In genomic region chr8:121433466-121433865, GRCm38 (mm10) we compare ENCODE assay signal across 15 mouse cellular contexts.
DNase-seq lines count a peak whose midpoint lies in the region; ATAC-seq and TF ChIP-seq lines count a peak whose summit lies in the region.
"Had no signal": no experiment of that assay in that cellular context is flagged by ENCODE, and none has a peak within 500 bp of the region (broad histone marks: within the 10 kb centered on the region; RNA-seq: fewer than 3 reads in every experiment).

No protein-coding gene starts in this region.

- peak; percentile 17; the same call in 1 of the 2 replicates for ATAC-seq in embryonic facial prominence, embryonic 12.5 days (ENCODE audit: insufficient number of reproducible peaks, insufficient read depth, low FRiP score, low TSS enrichment)
- ATAC-seq in limb, embryonic 14.5 days (ENCODE audit: low FRiP score, low read depth): no peak

- H3K27ac ChIP-seq in layer of hippocampus, adult 2 months: no peak overlapping the region
- H3K27ac ChIP-seq in embryonic facial prominence, embryonic 12.5 days: peak overlapping the region; percentile 30
- no peak overlapping the region for H3K27ac ChIP-seq in limb, embryonic 14.5 days (replicated peaks; ENCODE audit: low read depth, low read length)
- H3K27ac ChIP-seq: lung, embryonic 15.5 days had no signal

- no peaks in the 10 kb centered on the region for H3K9me3 ChIP-seq in embryonic facial prominence, embryonic 12.5 days
- H3K9me3 ChIP-seq in limb, embryonic 14.5 days (ENCODE audit: control insufficient read depth, low read length): no peaks in the 10 kb centered on the region
- H3K9me3 ChIP-seq: lung, embryonic 15.5 days had no signal

- no peaks in the 10 kb centered on the region for H3K36me3 ChIP-seq in embryonic facial prominence, embryonic 12.5 days
- no peaks in the 10 kb centered on the region for H3K36me3 ChIP-seq in limb, embryonic 14.5 days (ENCODE audit: control insufficient read depth, insufficient read depth, low read length)
- H3K36me3 ChIP-seq: lung, embryonic 15.5 days had no signal

- no peak overlapping the region for H3K4me3 ChIP-seq in layer of hippocampus, adult 2 months
- H3K4me3 ChIP-seq in embryonic facial prominence, embryonic 12.5 days: no peak overlapping the region
- H3K4me3 ChIP-seq in limb, embryonic 14.5 days (replicated peaks; ENCODE audit: low read length): no peak overlapping the region
- H3K4me3 ChIP-seq: lung, embryonic 15.5 days; myocyte had no signal

- H3K9ac ChIP-seq in embryonic facial prominence, embryonic 12.5 days: no peak overlapping the region
- H3K9ac ChIP-seq in limb, embryonic 14.5 days (ENCODE audit: low read depth, low read length, severe bottlenecking): no peak overlapping the region
- H3K9ac ChIP-seq: lung, embryonic 15.5 days had no signal

- H3K27me3 ChIP-seq in embryonic facial prominence, embryonic 12.5 days: no peaks in the 10 kb centered on the region
- H3K27me3 ChIP-seq in limb, embryonic 14.5 days (ENCODE audit: control insufficient read depth, insufficient read depth, low read length): no peaks in the 10 kb centered on the region

- 8% methylated on average over 17 of the region's 17 CpGs for WGBS in embryonic facial prominence, embryonic 12.5 days
- 12% methylated on average over 17 of the region's 17 CpGs for WGBS in limb, embryonic 14.5 days

- DNase-seq in layer of hippocampus, adult 11-12 months (ENCODE audit: low spot score): peak; percentile 26
- DNase-seq in layer of hippocampus, adult 2 months (ENCODE audit: low spot score in 2 of 2): no peak
- peak; percentile 74 for DNase-seq in embryo, embryonic 10.5 days (ENCODE audit: low spot score)
- peak; percentile 48 for DNase-seq in limb, embryonic 14.5 days (ENCODE audit: low spot score)
- no peak for DNase-seq in urinary bladder, postnatal 10 days (ENCODE audit: low spot score)
- no peak for DNase-seq in cerebellum, adult 11 months
- DNase-seq: adrenal gland, postnatal 14 days; cerebellum, postnatal 14 days; gastrocnemius, postnatal 10 days; kidney, adult 11 months; spleen, adult 18-20 months; thymus, postnatal 4 days had no signal

- peaks cover 33% of the 10 kb centered on the region for H3K4me1 ChIP-seq in embryonic facial prominence, embryonic 12.5 days
- H3K4me1 ChIP-seq in limb, embryonic 14.5 days (ENCODE audit: control insufficient read depth, insufficient read depth, low read length): peaks cover 15% of the 10 kb centered on the region; the same call in 1 of the 2 replicates

- H3K4me2 ChIP-seq in embryonic facial prominence, embryonic 12.5 days (replicated peaks): peak overlapping the region; percentile 7; the same call in 1 of the 2 replicates
- no peak overlapping the region for H3K4me2 ChIP-seq in limb, embryonic 14.5 days (replicated peaks; ENCODE audit: low read depth, low read length, severe bottlenecking)
- H3K4me2 ChIP-seq: lung, embryonic 15.5 days had no signal

- TF ChIP-seq POLR2A in limb, embryonic 14.5 days (IDR thresholded peaks at IDR 0.05; ENCODE audit: borderline replicate concordance, extremely low read depth, insufficient read depth, insufficient read length): no peak

- no peak for TF ChIP-seq CTCF in layer of hippocampus, adult 2 months (conservative IDR thresholded peaks at IDR 0.05)

Comparison
In these comparisons a context has a peak if more than half of its experiments do, and no peak if none do; other contexts are left out.
1. DNase-seq: peak in layer of hippocampus, adult 11-12 months (single experiment), embryo, embryonic 10.5 days (single experiment) and limb, embryonic 14.5 days (single experiment); none in layer of hippocampus, adult 2 months (0 of 2), urinary bladder, postnatal 10 days (single experiment) and cerebellum, adult 11 months (single experiment).